Mouse (Mus musculus) activated CD4-positive, CD25-positive, alpha-beta regulatory T cell, adult 4 months (primary cell): ENCODE measurements around the gene Tex14. TPM values are rescaled to one million over a fixed set of nuclear protein-coding genes. Genes with fewer than 3 reads are reported as not detected.
A peak's percentile ranks its signal among the peaks of the same experiment; 100 is the strongest.
"Not testable (repeated sequence)": the region's sequence is repeated elsewhere in the genome, so short reads cannot be mapped to it uniquely, and the experiment has no call there.

Experiments
- ATAC-seq: one replicate; pipeline ENCODE4 v1.8.0; 2017
- polyA plus RNA-seq, 2 experiments: library from polyadenylated mRNA; unstranded; fragments of 100-300 nt; shearing (Covaris generic); gene quantifications; one replicate each; pipeline ENCODE4 v1.2.1; 2017

Tex14 gene
- polyA plus RNA-seq = under 1 TPM; 0.22 to 0.58 TPM

- ATAC-seq = no peak
These were observed at the start of gene Tex14, which contains the start of gene Rad51c for GRCm38 (mm10) chr11:87404876-87405275. TSS of gene Tex14 (plus strand) at chr11:87405065. TSS of gene Rad51c (minus strand) at chr11:87404954.

- ATAC-seq = no peak
These were observed 47.3 kb upstream of the Tex14 start for GRCm38 (mm10) chr11:87357317-87358300.

- no peak for ATAC-seq
These were observed 46.3 kb upstream of the Tex14 start, which contains the start of gene Ppm1e for GRCm38 (mm10) chr11:87358331-87359261. TSS of gene Ppm1e (minus strand) at chr11:87359023.

GRCm38 (mm10) chr11:87359262-87359612 is 45.6 kb upstream of the Tex14 start:
- no peak for ATAC-seq

GRCm38 (mm10) chr11:87365120-87365519 is 39.7 kb upstream of the Tex14 start:
- no peak for ATAC-seq

- ATAC-seq = no peak
These were observed 37.8 kb upstream of the Tex14 start for GRCm38 (mm10) chr11:87367061-87367460.

- ATAC-seq = no peak
These were observed 36.8 kb upstream of the Tex14 start for GRCm38 (mm10) chr11:87367865-87368580.

- ATAC-seq = no peak
These were observed 20.3 kb upstream of the Tex14 start for GRCm38 (mm10) chr11:87384551-87384950.

- ATAC-seq = no peak
These were observed 19.2 kb upstream of the Tex14 start for GRCm38 (mm10) chr11:87385676-87386075.

- no peak for ATAC-seq
These were observed 11.0 kb upstream of the Tex14 start for GRCm38 (mm10) chr11:87393855-87394254.

GRCm38 (mm10) chr11:87398402-87398801 is 6.5 kb upstream of the Tex14 start:
- ATAC-seq = no peak

GRCm38 (mm10) chr11:87404111-87404853 is 583 bp upstream of the Tex14 start:
- ATAC-seq = peak; percentile 92

GRCm38 (mm10) chr11:87413412-87413811 is 8.5 kb downstream of the Tex14 start:
- not testable (repeated sequence) for ATAC-seq

GRCm38 (mm10) chr11:87416120-87416519 is 11.3 kb downstream of the Tex14 start:
- ATAC-seq = no peak

GRCm38 (mm10) chr11:87420861-87421260 is 16.0 kb downstream of the Tex14 start:
- no peak for ATAC-seq

- no peak for ATAC-seq
These were observed 16.9 kb downstream of the Tex14 start for GRCm38 (mm10) chr11:87421760-87422201.

- ATAC-seq = peak; percentile 71
These were observed 17.9 kb downstream of the Tex14 start for GRCm38 (mm10) chr11:87422511-87423340.

GRCm38 (mm10) chr11:87423551-87424325 is 18.9 kb downstream of the Tex14 start:
- ATAC-seq = no peak

- no peak for ATAC-seq
These were observed 21.2 kb downstream of the Tex14 start for GRCm38 (mm10) chr11:87426121-87426449.
